Mouse (Mus musculus) limb, embryonic 15.5 days (tissue): ENCODE measurements around the gene Utrn. TPM values are rescaled to one million over a fixed set of nuclear protein-coding genes. Genes with fewer than 3 reads are reported as not detected.

Source experiments
- ATAC-seq: fragments of 200-750 bp; cut with Nextera tagmentation; 2 replicates; pipeline ENCODE4 v1.8.0; 2017; ENCODE audit warnings: low read depth, moderate TSS enrichment; ENCODE audit not compliant: insufficient number of reproducible peaks, low FRiP score, low TSS enrichment
- H3K27ac ChIP-seq: fragments of 300-500 bp; sonication (generic); 2 replicates; pipeline ENCODE4 v1.5.1; 2015; ENCODE audit warnings: moderate library complexity, mild to moderate bottlenecking, inconsistent platforms
- H3K27me3 ChIP-seq: fragments of 300-500 bp; sonication (generic); 2 replicates; pipeline ENCODE4 v1.6.1; 2015; ENCODE audit warnings: inconsistent platforms
- H3K36me3 ChIP-seq: fragments of 300-500 bp; sonication (generic); 2 replicates; pipeline ENCODE4 v1.6.1; 2015; ENCODE audit warnings: inconsistent platforms
- H3K4me1 ChIP-seq: fragments of 300-500 bp; sonication (generic); 2 replicates; pipeline ENCODE4 v1.6.1; 2015; ENCODE audit warnings: inconsistent platforms
- H3K4me2 ChIP-seq: fragments of 300-500 bp; sonication (generic); 2 replicates; pipeline ENCODE4 v1.6.1; 2015; ENCODE audit warnings: mild to moderate bottlenecking, inconsistent platforms
- H3K4me3 ChIP-seq: fragments of 300-500 bp; sonication (generic); 2 replicates; pipeline ENCODE4 v1.5.1; 2015; ENCODE audit warnings: mild to moderate bottlenecking, inconsistent platforms
- H3K9ac ChIP-seq: fragments of 300-500 bp; sonication (generic); 2 replicates; pipeline ENCODE4 v1.6.1; 2015; ENCODE audit warnings: inconsistent platforms
- H3K9me3 ChIP-seq: fragments of 300-500 bp; sonication (generic); 2 replicates; pipeline ENCODE4 v1.6.1; 2016; ENCODE audit warnings: inconsistent platforms
- WGBS: fragments of 180-500 bp; shearing (Covaris S2); methylation state at CpG from one replicate; pipeline ENCODE4 v1.1.7; 2015; 5-methylcytosine and 5-hydroxymethylcytosine counted together
- polyA plus RNA-seq: library from polyadenylated mRNA; unstranded; fragments of >200 nt; fragmentation: Nextera tagmentation; extraction: Ambion mirVana; gene quantifications from 2 replicates; pipeline ENCODE4 v1.2.1, GENCODE M21; 2015

Gene Utrn
- polyA plus RNA-seq, 1 experiment from 2014 or later: 99.6 TPM

GRCm38 (mm10) chr10:12739302-12739987 is 129.7 kb downstream of the Utrn start:
- H3K27ac ChIP-seq: no peak overlapping the region

DNA sequence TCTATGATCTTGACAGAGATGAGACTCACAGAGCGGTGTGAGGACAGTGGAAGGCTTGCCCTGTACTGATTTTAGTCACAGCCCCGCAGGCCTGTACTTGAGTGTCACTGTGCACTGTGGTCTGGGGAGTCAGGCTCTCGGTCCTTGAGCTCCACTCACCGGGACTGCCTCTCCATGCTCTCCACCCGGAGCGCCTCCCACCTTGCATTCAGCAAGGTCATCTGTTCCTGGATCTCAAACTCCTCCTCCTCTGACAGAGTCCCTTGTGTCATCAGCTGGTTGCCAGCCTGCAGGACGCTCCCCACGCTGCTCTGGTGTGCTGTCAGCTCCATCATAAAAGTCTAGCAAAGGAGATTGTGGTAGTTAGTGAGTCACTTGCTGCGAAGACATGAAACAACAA is 131.2 kb downstream of the Utrn start:
- peaks cover 42% of the 10 kb centered on the region for H3K36me3 ChIP-seq
- H3K4me1 ChIP-seq: no peaks in the 10 kb centered on the region
- no peak for ATAC-seq
- H3K9ac ChIP-seq: no peak overlapping the region
- H3K9me3 ChIP-seq: no peaks in the 10 kb centered on the region
- H3K27me3 ChIP-seq: no peaks in the 10 kb centered on the region
- H3K27ac ChIP-seq: no peak overlapping the region
- WGBS: 84% methylated on average over 9 of the region's 9 CpGs
- no peak overlapping the region for H3K4me3 ChIP-seq
- no peak overlapping the region for H3K4me2 ChIP-seq

More at GRCm38 (mm10) chr10:12739302-12739987, 129.7 kb downstream of the Utrn start:
- no peak for ATAC-seq
- H3K36me3 ChIP-seq: peaks cover 38% of the 10 kb centered on the region
- 89% methylated on average over 13 of the region's 13 CpGs for WGBS
- no peak overlapping the region for H3K9ac ChIP-seq
- H3K4me2 ChIP-seq: no peak overlapping the region
- H3K4me3 ChIP-seq: no peak overlapping the region
- H3K9me3 ChIP-seq: no peaks in the 10 kb centered on the region
- H3K27me3 ChIP-seq: no peaks in the 10 kb centered on the region
- H3K4me1 ChIP-seq: no peaks in the 10 kb centered on the region

- H3K4me3 ChIP-seq: no peak overlapping the region
- H3K9me3 ChIP-seq: no peaks in the 10 kb centered on the region
- peaks cover 42% of the 10 kb centered on the region for H3K36me3 ChIP-seq
- no peak for ATAC-seq
- no peak overlapping the region for H3K4me2 ChIP-seq
- no peaks in the 10 kb centered on the region for H3K4me1 ChIP-seq
- no peak overlapping the region for H3K9ac ChIP-seq
- H3K27me3 ChIP-seq: no peaks in the 10 kb centered on the region
- H3K27ac ChIP-seq: no peak overlapping the region
- 63% methylated on average over 18 of the region's 18 CpGs for WGBS
These were observed 132.0 kb downstream of the Utrn start for GRCm38 (mm10) chr10:12736861-12737835.

DNA sequence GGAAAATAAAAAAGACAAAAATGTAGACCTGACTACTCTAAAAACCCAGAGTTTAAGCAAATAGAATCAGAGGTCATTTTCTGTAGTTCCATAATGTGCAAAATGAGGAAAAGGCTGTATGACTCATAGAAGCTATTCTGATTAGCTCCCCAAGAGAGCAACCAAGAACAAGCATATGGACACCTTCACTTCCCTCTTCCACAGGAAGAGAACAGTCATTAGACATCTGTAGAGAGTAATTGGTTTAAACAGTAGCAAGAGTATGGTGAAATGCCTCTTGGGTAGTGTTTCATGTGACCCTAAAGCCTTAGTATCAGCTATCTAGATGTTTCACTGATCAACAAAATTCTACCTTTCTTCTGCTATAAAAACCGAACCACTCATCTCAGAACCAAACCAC is 133.5 kb downstream of the Utrn start:
- H3K36me3 ChIP-seq: peaks cover 42% of the 10 kb centered on the region
- WGBS: 97% methylated on average over 1 of the region's 1 CpGs
- ATAC-seq: no peak
- H3K9ac ChIP-seq: no peak overlapping the region
- no peaks in the 10 kb centered on the region for H3K9me3 ChIP-seq
- H3K4me3 ChIP-seq: no peak overlapping the region
- H3K4me1 ChIP-seq: no peaks in the 10 kb centered on the region
- H3K27me3 ChIP-seq: no peaks in the 10 kb centered on the region
- no peak overlapping the region for H3K4me2 ChIP-seq
- H3K27ac ChIP-seq: no peak overlapping the region

DNA sequence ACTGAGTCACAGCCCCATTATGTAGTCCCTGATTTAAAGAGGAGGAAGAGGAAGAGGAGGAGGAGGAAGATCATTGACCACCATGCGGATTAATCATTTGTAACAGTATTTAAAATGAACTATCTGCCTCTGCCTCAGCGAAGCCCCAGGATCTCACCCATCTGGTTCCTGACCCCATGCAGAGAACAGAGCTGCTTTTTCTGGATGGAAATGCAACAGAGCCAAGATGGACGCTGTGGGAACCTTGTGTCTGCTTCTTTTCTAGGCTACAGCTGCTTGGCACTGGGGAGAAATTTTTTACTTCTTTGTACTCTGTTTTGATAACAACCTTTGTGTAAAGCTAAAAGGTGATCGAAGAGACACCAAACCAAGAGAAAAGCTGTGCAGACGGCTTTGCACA is 137.7 kb downstream of the Utrn start:
- Histone ChIP-seq H3K4me3 (no peak overlapping the region), H3K36me3 (peaks cover 55% of the 10 kb centered on the region), H3K9ac (no peak overlapping the region), H3K4me2 (no peak overlapping the region), H3K27ac (no peak overlapping the region), H3K9me3 (no peaks in the 10 kb centered on the region), H3K4me1 (peaks cover 4% of the 10 kb centered on the region), H3K27me3 (no peaks in the 10 kb centered on the region)
- 69% methylated on average over 5 of the region's 5 CpGs for WGBS
- no peak for ATAC-seq

DNA sequence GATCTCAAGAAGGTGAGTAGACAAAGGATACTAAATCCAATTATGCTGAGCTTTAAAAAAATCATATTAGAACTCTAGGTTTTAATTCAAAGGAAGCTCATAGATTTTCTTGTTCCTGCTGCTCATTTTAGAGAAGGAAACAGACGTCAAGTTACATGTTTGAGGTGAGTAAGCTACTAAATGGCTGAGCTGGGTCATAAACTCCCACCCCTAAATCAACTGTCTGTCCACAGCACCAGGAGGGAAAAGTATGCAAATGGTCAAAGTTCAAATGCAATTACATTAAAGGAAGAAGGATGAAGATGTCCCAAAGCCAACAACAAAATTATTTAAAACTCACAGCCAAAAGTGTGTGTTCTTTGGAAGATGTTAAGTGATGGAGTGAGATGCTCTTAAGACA is 139.5 kb downstream of the Utrn start:
- Histone ChIP-seq H3K9me3 (no peaks in the 10 kb centered on the region), H3K4me3 (no peak overlapping the region), H3K36me3 (peaks cover 52% of the 10 kb centered on the region), H3K27ac (no peak overlapping the region), H3K4me1 (peaks cover 5% of the 10 kb centered on the region), H3K27me3 (no peaks in the 10 kb centered on the region), H3K4me2 (no peak overlapping the region), H3K9ac (no peak overlapping the region)
- 29% methylated on average over 1 of the region's 1 CpGs for WGBS
- no peak for ATAC-seq

GRCm38 (mm10) chr10:12729033-12729432 is 140.1 kb downstream of the Utrn start:
- H3K4me2 ChIP-seq: no peak overlapping the region
- no peak overlapping the region for H3K9ac ChIP-seq
- no peak for ATAC-seq
- H3K27ac ChIP-seq: no peak overlapping the region
- peaks cover 5% of the 10 kb centered on the region for H3K4me1 ChIP-seq
- no peak overlapping the region for H3K4me3 ChIP-seq
- H3K9me3 ChIP-seq: no peaks in the 10 kb centered on the region
- H3K27me3 ChIP-seq: no peaks in the 10 kb centered on the region
- peaks cover 53% of the 10 kb centered on the region for H3K36me3 ChIP-seq
- WGBS: 78% methylated on average over 5 of the region's 5 CpGs

- Histone ChIP-seq H3K9me3 (no peaks in the 10 kb centered on the region), H3K9ac (no peak overlapping the region), H3K27me3 (no peaks in the 10 kb centered on the region), H3K4me3 (no peak overlapping the region), H3K27ac (no peak overlapping the region), H3K4me2 (no peak overlapping the region), H3K36me3 (peaks cover 49% of the 10 kb centered on the region), H3K4me1 (peaks cover 5% of the 10 kb centered on the region)
- ATAC-seq: no peak
- WGBS: 93% methylated on average over 3 of the region's 3 CpGs
These were observed 141.3 kb downstream of the Utrn start for GRCm38 (mm10) chr10:12727881-12728280.

- H3K27me3 ChIP-seq: no peaks in the 10 kb centered on the region
- H3K27ac ChIP-seq: no peak overlapping the region
- H3K4me2 ChIP-seq: no peak overlapping the region
- H3K36me3 ChIP-seq: peaks cover 52% of the 10 kb centered on the region
- H3K4me1 ChIP-seq: peaks cover 5% of the 10 kb centered on the region
- H3K4me3 ChIP-seq: no peak overlapping the region
- no peaks in the 10 kb centered on the region for H3K9me3 ChIP-seq
- H3K9ac ChIP-seq: no peak overlapping the region
- WGBS: 38% methylated on average over 13 of the region's 13 CpGs
- ATAC-seq: no peak
These were observed 143.0 kb downstream of the Utrn start for GRCm38 (mm10) chr10:12726041-12726608.

GRCm38 (mm10) chr10:12724247-12725001 is 144.7 kb downstream of the Utrn start:
- Histone ChIP-seq H3K4me3 (no peak overlapping the region), H3K27ac (no peak overlapping the region)
- 75% methylated on average over 14 of the region's 14 CpGs for WGBS

DNA sequence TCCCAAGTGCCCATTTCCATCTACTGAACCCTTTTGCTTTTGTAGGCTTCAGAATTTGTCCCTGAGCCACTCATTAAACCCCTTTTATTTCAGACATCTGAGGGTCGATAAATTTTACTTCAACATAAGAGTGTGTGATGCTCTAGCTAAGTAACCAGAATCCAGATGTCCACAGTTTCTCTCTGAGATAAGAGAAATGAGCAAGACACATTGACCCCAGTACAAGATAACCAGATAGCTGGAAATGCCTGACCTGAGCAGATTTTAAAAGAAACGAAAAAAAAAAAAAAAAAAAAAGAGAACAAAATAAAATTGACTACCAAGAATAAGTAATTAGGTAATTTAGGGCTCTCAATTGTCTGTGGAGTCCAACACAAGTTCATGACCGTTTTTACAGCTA is 145.9 kb downstream of the Utrn start:
- Histone ChIP-seq H3K4me1 (peaks cover 5% of the 10 kb centered on the region), H3K9ac (no peak overlapping the region), H3K9me3 (no peaks in the 10 kb centered on the region), H3K27ac (no peak overlapping the region), H3K36me3 (peaks cover 59% of the 10 kb centered on the region), H3K4me3 (no peak overlapping the region), H3K4me2 (no peak overlapping the region), H3K27me3 (no peaks in the 10 kb centered on the region)
- no peak for ATAC-seq
- WGBS: 51% methylated on average over 3 of the region's 3 CpGs

More at GRCm38 (mm10) chr10:12724247-12725001, 144.7 kb downstream of the Utrn start:
- Histone ChIP-seq H3K9ac (no peak overlapping the region), H3K9me3 (no peaks in the 10 kb centered on the region), H3K36me3 (peaks cover 58% of the 10 kb centered on the region), H3K27me3 (no peaks in the 10 kb centered on the region), H3K4me1 (peaks cover 5% of the 10 kb centered on the region), H3K4me2 (no peak overlapping the region)
- no peak for ATAC-seq
